Mouse (Mus musculus): Measurements from ENCODE around the gene Cdyl.

GRCm38 (mm10) chr13:35832676-35833075 lies 173.0 kb downstream of the Cdyl start:
- TF ChIP-seq EP300 (IDR thresholded peaks at IDR 0.05; ENCODE audit: low read depth) (no peak), CTCF (IDR thresholded peaks at IDR 0.05; ENCODE audit: low read depth) (no peak)
